Mouse (Mus musculus): ENCODE measurements around the gene Trip10. TPM values are rescaled to one million over a fixed set of nuclear protein-coding genes. Genes with fewer than 3 reads are reported as not detected.

The Trip10 gene
- polyA plus RNA-seq (2015; fragmentation: Nextera tagmentation; extraction: Ambion mirVana): 45.4 and 46.9 TPM in 2 replicates

DNA sequence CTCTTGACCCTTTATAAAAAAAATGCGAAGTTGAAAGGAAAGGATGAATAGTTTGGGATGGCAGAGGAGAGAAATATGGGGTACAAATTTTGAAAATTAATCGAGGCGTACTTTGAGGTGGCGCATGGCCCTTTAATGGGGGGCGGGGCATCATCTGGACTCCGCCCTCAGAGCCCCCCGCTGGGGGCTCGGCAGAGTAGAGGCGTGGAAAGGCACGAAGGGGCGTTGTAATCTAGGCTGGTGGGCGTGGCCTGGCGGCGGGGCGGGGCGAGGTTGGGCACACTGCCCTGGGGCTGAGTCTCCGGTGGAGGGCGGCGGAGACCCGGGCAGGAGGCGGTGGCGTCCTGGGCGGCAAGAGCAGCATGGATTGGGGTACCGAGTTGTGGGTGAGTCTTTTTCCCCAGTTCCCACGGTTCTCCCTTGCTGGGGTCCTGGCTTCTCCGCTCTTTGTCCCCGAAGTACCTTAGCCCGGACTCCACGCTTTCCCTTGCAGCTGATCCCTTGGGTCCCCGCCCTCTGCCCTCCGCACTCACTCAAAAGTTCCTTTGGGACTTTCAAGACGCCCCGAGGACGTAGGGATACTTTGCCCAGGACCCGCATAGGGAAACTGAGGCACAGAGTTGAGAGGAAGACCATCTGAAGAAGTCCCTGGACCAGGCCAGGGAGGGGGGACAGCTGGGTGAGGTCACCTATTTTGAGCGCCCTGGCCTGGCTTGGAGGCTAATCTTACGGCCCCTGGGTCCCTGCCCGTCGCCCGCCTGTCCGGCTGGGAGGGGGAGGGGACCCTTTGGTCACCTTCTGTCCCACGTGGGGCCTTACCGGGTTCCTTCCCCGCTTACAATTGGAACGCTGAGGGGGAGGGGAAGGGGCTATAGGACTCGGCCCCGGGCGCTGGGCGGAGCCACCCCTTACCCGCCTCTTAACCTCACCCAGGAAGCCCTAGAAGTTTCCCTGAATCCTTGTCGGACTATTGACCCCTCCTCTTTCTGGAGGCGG lies at the start of gene Trip10:
TSS of gene Trip10 (plus strand) at position 270 of the 996 bp plus-strand sequence.
- no peaks in the 10 kb centered on the region for H3K9me3 ChIP-seq (replicated peaks; ENCODE audit: control insufficient read depth, low read length)
- peak; percentile 65 for ATAC-seq (ENCODE audit: insufficient read depth, low FRiP score)
- under 1% methylated on average over 50 of the region's 52 CpGs for WGBS
- H3K9ac ChIP-seq (ENCODE audit: low read length): peak within 1 kb of the TSS; percentile 85
- H3K4me2 ChIP-seq (ENCODE audit: low read depth, low read length): peak within 1 kb of the TSS; percentile 95
- H3K27ac ChIP-seq (ENCODE audit: low read length): peak within 1 kb of the TSS; percentile 92
- peaks cover 26% of the 10 kb centered on the region for H3K4me1 ChIP-seq (ENCODE audit: control insufficient read depth, insufficient read depth, low read length)
- H3K27me3 ChIP-seq (ENCODE audit: control insufficient read depth, insufficient read depth, low read length): no peaks in the 10 kb centered on the region
- H3K36me3 ChIP-seq (ENCODE audit: control insufficient read depth, insufficient read depth, low read length): peaks cover 6% of the 10 kb centered on the region; the same call in 1 of the 2 replicates
- H3K4me3 ChIP-seq (replicated peaks; ENCODE audit: low read length): peak within 1 kb of the TSS; percentile 87

DNA sequence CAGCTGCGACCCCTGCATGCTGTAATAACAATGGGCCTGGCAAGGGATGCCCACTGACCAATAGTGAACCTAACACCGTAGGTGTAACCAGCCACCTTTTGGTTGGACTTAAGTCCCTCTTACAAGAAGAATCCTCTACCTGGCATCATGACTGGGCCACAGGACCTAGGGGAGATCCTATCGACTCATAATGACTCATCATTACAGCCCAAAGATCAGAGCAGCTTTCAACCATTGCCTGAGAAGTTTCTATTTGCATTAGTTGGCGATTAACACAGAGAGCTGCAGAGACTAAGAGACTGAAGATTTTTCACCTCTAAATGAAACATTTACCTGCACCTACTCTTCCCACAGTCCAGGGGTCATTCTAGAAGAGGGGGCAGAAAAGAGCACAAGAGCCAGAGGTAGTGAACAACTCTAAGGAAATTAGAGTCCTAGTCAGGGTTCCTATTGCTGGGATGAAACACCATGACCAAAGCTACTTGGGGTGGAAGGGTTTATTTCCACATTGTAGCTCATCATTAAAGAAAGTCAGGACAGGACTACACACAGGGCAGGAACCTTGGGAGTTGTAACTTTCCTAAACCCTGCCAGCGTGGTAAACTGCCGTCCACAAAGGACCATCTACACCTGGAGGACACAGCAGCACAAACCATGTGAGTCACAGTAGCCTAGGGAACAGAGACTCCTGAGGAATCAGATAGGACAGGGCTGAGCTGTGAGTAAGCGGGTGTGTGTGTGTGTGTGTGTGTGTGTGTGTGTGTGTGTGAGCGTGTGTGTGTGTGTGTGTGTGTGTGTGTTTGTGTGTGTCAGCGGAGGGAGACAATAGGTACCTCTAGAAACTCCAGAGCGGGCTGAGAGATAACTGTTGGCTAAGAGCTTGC lies 47.2 kb upstream of the Trip10 start:
- peak; percentile 69; the same call in 1 of the 2 replicates for ATAC-seq (ENCODE audit: insufficient read depth, low FRiP score)
- Histone ChIP-seq H3K27ac (ENCODE audit: low read length) (no peak overlapping the region), H3K4me1 (ENCODE audit: control insufficient read depth, insufficient read depth, low read length) (no peaks in the 10 kb centered on the region), H3K4me3 (replicated peaks; ENCODE audit: low read length) (no peak overlapping the region), H3K36me3 (ENCODE audit: control insufficient read depth, insufficient read depth, low read length) (no peaks in the 10 kb centered on the region), H3K27me3 (ENCODE audit: control insufficient read depth, insufficient read depth, low read length) (no peaks in the 10 kb centered on the region), H3K9ac (ENCODE audit: low read length) (no peak overlapping the region), H3K9me3 (replicated peaks; ENCODE audit: control insufficient read depth, low read length) (no peaks in the 10 kb centered on the region), H3K4me2 (ENCODE audit: low read depth, low read length) (no peak overlapping the region)
- WGBS: 59% methylated on average over 10 of the region's 10 CpGs

DNA sequence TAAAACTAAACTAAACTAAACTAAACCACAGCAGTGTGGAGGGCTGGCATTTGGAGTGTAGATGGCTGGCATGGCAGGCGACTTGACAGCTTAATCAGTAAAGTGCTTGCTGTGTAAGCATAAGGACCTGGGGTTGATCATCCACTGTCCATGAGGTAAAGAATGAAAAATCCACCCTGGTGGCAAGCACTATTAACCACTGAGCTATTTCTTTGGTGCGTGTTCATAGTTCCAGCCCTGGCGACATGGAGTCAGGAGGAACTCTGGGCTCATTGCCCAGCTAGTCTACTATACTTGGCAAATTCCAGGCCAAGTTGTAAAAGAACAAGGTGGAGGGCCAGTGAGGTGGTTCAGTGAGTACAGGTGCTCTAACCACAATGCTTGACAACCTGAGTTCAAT lies 41.3 kb upstream of the Trip10 start:
- ATAC-seq (ENCODE audit: insufficient read depth, low FRiP score): no peak

DNA sequence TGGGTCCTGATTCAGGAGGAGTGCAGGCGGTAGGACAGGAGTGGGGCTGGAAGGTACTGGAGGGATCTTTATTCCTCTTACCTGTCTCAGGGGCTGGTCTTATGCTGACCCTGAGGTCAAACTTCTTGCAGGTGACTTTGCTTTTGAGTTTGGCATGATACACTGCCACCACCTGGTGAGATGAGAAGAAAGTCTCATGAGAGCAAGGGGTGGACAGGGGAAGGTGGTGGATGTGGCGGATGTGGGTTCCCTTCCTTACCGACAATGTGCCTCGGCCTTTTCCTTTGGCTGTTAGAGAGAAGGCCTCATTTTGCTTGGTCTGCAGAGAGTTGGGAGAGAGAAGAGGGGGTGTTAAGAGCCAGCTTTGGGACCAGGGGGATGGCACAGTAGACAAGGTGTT lies 39.9 kb upstream of the Trip10 start:
- Histone ChIP-seq H3K4me2 (ENCODE audit: low read depth, low read length) (no peak overlapping the region), H3K4me3 (replicated peaks; ENCODE audit: low read length) (no peak overlapping the region), H3K4me1 (ENCODE audit: control insufficient read depth, insufficient read depth, low read length) (no peaks in the 10 kb centered on the region), H3K27ac (ENCODE audit: low read length) (no peak overlapping the region), H3K36me3 (ENCODE audit: control insufficient read depth, insufficient read depth, low read length) (no peaks in the 10 kb centered on the region), H3K27me3 (ENCODE audit: control insufficient read depth, insufficient read depth, low read length) (no peaks in the 10 kb centered on the region), H3K9me3 (replicated peaks; ENCODE audit: control insufficient read depth, low read length) (no peaks in the 10 kb centered on the region), H3K9ac (ENCODE audit: low read length) (no peak overlapping the region)
- 60% methylated on average over 4 of the region's 4 CpGs for WGBS
- ATAC-seq (ENCODE audit: insufficient read depth, low FRiP score): no peak

More for the DNA sequence above, 41.3 kb upstream of the Trip10 start:
- H3K27ac ChIP-seq (ENCODE audit: low read length): no peak overlapping the region
- H3K36me3 ChIP-seq (ENCODE audit: control insufficient read depth, insufficient read depth, low read length): no peaks in the 10 kb centered on the region
- no peaks in the 10 kb centered on the region for H3K9me3 ChIP-seq (replicated peaks; ENCODE audit: control insufficient read depth, low read length)
- no peak overlapping the region for H3K4me3 ChIP-seq (replicated peaks; ENCODE audit: low read length)
- H3K27me3 ChIP-seq (ENCODE audit: control insufficient read depth, insufficient read depth, low read length): no peaks in the 10 kb centered on the region
- no peaks in the 10 kb centered on the region for H3K4me1 ChIP-seq (ENCODE audit: control insufficient read depth, insufficient read depth, low read length)
- H3K9ac ChIP-seq (ENCODE audit: low read length): no peak overlapping the region
- H3K4me2 ChIP-seq (ENCODE audit: low read depth, low read length): no peak overlapping the region
- 76% methylated on average over 3 of the region's 3 CpGs for WGBS

DNA sequence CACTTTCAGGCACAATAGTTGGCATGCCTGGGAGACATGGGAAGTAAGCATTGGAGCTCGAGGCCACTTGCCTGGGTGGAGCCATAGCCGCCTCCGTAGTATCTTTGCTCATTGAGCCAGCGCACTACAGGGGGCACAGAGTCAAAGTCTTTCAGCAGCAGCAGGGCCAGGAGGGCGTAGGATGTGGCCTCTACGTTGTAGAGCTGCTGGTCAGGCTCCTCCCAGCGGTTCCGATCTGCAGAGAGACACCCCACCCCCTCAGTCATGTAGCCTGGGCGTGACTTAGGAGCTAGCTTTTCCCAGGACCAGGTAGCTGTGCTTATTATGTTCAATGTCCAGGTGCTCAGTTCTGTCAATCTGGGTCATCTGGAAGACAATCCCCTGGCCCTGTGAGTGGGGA lies 37.8 kb upstream of the Trip10 start:
- Histone ChIP-seq H3K4me1 (ENCODE audit: control insufficient read depth, insufficient read depth, low read length) (no peaks in the 10 kb centered on the region), H3K36me3 (ENCODE audit: control insufficient read depth, insufficient read depth, low read length) (no peaks in the 10 kb centered on the region), H3K9me3 (replicated peaks; ENCODE audit: control insufficient read depth, low read length) (no peaks in the 10 kb centered on the region), H3K9ac (ENCODE audit: low read length) (no peak overlapping the region), H3K27ac (ENCODE audit: low read length) (no peak overlapping the region), H3K27me3 (ENCODE audit: control insufficient read depth, insufficient read depth, low read length) (no peaks in the 10 kb centered on the region), H3K4me3 (replicated peaks; ENCODE audit: low read length) (no peak overlapping the region), H3K4me2 (ENCODE audit: low read depth, low read length) (no peak overlapping the region)
- 59% methylated on average over 9 of the region's 9 CpGs for WGBS
- no peak for ATAC-seq (ENCODE audit: insufficient read depth, low FRiP score)

DNA sequence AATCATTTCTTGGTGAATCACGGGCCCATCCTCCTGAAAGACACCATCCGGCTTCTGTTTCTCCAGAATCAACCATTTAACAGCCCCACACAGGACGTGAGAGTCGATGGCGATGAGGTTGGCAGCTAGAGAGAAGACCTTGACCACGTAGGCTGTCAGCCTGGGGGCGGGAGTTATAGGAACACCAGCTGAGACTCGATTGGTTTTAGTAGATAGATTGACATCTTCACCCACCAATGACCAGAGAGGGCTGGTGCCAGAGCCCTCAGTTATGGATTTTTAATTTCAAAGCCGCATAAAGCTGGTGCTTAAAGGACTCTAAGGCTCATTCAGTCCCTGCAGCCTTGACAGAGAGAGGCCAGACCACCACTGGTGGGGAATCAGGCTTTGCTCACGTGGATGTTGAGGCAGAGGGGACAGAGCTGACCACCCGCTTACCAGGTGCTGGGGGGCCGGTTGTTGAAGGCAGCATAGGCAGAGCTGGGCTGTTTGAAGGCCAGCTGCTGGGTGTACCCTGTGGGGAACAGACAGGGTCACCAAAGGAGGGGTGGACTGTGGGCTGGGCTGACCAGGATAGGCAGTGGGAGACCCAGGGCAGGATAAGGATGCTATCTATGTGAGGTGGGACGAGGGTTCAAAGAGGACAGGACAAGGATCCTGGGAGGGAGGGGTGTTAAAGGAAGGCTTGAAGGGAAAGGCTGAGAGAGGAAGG lies 34.4 kb upstream of the Trip10 start:
- no peak overlapping the region for H3K4me2 ChIP-seq (ENCODE audit: low read depth, low read length)
- no peaks in the 10 kb centered on the region for H3K9me3 ChIP-seq (replicated peaks; ENCODE audit: control insufficient read depth, low read length)
- 33% methylated on average over 13 of the region's 13 CpGs for WGBS
- ATAC-seq (ENCODE audit: insufficient read depth, low FRiP score): no peak
- H3K9ac ChIP-seq (ENCODE audit: low read length): no peak overlapping the region
- H3K27me3 ChIP-seq (ENCODE audit: control insufficient read depth, insufficient read depth, low read length): no peaks in the 10 kb centered on the region
- no peaks in the 10 kb centered on the region for H3K36me3 ChIP-seq (ENCODE audit: control insufficient read depth, insufficient read depth, low read length)
- H3K4me1 ChIP-seq (ENCODE audit: control insufficient read depth, insufficient read depth, low read length): no peaks in the 10 kb centered on the region
- H3K27ac ChIP-seq (ENCODE audit: low read length): no peak overlapping the region
- no peak overlapping the region for H3K4me3 ChIP-seq (replicated peaks; ENCODE audit: low read length)

DNA sequence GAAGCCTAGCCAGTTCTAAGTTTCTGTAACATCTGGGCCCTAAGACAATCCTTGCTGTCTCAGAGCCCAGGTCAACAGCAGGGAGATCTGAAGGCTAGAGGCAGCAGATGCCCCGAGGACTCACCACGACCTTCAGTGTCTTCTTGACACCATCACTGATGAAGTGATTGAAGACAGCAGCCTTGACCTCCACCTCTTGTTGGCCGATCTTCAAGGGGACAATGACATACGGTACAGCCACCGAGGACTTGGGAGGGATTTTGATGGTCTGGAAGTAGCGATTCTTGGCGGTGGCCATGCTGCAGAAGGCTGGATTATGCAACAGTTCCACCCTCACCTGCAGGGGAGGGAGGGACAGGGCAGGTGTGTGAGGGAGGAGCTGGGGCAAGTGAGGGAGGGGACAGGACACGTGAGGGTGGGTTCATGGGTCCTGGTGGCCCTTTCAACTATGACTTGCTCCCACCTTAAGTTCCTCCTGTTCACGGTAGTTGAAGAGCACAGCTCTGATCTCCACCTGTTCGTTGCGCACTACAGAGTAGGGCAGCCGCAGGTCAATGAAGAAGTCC lies 30.8 kb upstream of the Trip10 start:
- H3K4me2 ChIP-seq (ENCODE audit: low read depth, low read length): no peak overlapping the region
- 67% methylated on average over 12 of the region's 12 CpGs for WGBS
- H3K4me1 ChIP-seq (ENCODE audit: control insufficient read depth, insufficient read depth, low read length): no peaks in the 10 kb centered on the region
- no peak overlapping the region for H3K27ac ChIP-seq (ENCODE audit: low read length)
- H3K36me3 ChIP-seq (ENCODE audit: control insufficient read depth, insufficient read depth, low read length): no peaks in the 10 kb centered on the region
- H3K9me3 ChIP-seq (replicated peaks; ENCODE audit: control insufficient read depth, low read length): no peaks in the 10 kb centered on the region
- no peak overlapping the region for H3K4me3 ChIP-seq (replicated peaks; ENCODE audit: low read length)
- no peaks in the 10 kb centered on the region for H3K27me3 ChIP-seq (ENCODE audit: control insufficient read depth, insufficient read depth, low read length)
- no peak overlapping the region for H3K9ac ChIP-seq (ENCODE audit: low read length)
- ATAC-seq (ENCODE audit: insufficient read depth, low FRiP score): no peak

DNA sequence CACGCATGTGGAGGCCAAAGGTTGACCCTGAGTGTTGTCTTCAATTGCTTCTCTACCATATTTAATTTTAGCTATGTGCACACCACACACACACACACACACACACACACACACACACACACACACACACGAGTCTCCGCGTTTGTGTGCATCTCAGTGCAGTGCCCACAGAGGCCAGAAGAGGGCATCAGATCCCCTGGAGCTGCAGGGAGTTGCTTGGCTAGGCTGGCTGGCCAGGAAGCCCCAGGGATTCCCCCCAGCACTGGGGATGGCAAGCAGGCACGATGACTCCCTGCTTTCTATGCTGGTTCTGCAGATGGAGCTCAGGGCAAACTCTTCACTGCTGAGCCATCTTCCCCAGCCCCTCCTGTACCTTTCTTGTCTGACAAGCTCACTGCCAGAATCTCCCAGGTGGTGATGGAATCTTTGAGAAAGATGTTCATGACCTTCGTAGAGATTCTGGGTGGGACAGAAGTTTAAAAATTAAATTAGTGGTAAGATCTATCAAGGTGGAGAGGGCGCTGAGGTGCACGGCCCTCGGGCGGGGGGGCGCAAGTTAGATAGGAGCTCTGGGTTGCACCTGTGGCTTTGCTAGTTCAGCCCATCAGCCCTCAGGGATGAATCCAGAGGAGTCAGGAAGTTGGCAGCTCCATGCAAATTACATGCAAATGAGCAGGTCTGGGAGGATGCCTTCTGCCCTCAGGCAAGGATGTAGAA lies 29.9 kb upstream of the Trip10 start:
- WGBS: 26% methylated on average over 11 of the region's 11 CpGs
- Histone ChIP-seq H3K27me3 (ENCODE audit: control insufficient read depth, insufficient read depth, low read length) (no peaks in the 10 kb centered on the region), H3K9ac (ENCODE audit: low read length) (no peak overlapping the region), H3K36me3 (ENCODE audit: control insufficient read depth, insufficient read depth, low read length) (no peaks in the 10 kb centered on the region), H3K4me1 (ENCODE audit: control insufficient read depth, insufficient read depth, low read length) (no peaks in the 10 kb centered on the region), H3K4me2 (ENCODE audit: low read depth, low read length) (no peak overlapping the region), H3K27ac (ENCODE audit: low read length) (no peak overlapping the region), H3K9me3 (replicated peaks; ENCODE audit: control insufficient read depth, low read length) (no peaks in the 10 kb centered on the region), H3K4me3 (replicated peaks; ENCODE audit: low read length) (no peak overlapping the region)
- ATAC-seq (ENCODE audit: insufficient read depth, low FRiP score): peak; percentile 38; the same call in 1 of the 2 replicates

All from stomach, embryonic 16.5 days (tissue).